Mouse (Mus musculus) brain, embryonic 14.5 days (tissue): ENCODE results near the gene Itpr2.

Experiments used
- CTCF ChIP-seq: fragments of 200-500 bp; IDR thresholded peaks from 2 replicates; pipeline ENCODE4 v1.5.1; 2012; ENCODE audit warnings: inconsistent platforms, mild to moderate bottlenecking, moderate library complexity, borderline replicate concordance; ENCODE audit not compliant: insufficient read depth, insufficient read length; ENCODE audit errors: extremely low read depth
- POLR2A ChIP-seq: fragments of 200-500 bp; IDR thresholded peaks from 2 replicates; pipeline ENCODE4 v1.6.1; 2012; ENCODE audit warnings: mild to moderate bottlenecking, inconsistent platforms, borderline replicate concordance; ENCODE audit not compliant: poor library complexity, insufficient read depth, insufficient read length, severe bottlenecking; ENCODE audit errors: extremely low read depth

DNA sequence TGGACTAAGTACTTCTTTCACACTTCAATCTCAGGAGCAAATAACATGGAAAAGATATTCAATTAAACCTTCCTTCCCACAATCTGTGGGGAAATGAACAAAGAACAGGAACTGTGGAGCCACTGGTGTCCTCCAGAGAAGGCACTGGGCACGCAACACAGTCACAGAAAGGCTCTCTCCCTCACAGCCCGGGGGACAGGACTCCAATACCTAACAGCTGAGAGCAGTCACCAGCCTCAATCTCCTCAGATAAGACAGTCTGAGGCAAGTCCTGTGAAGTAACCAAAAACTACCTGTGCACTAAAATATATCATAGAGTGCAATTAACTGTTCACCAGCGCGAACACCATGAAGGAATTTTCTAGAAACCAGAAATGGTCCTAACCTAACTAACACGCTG lies 1.3 kb downstream of the Itpr2 start:
- no peak for TF ChIP-seq POLR2A
- TF ChIP-seq CTCF, result no peak
